Mouse (Mus musculus): ENCODE data around the gene Rai1.

Gene Rai1

GRCm38 (mm10) chr11:60104810-60105592, at the start of gene Rai1:
Rai1 (plus strand) TSS chr11:60105013.
- DNase-seq (ENCODE audit: extremely low spot score, low read depth, low spot score): no peak

- DNase-seq (ENCODE audit: extremely low spot score, low read depth, low spot score): no peak
Observed at GRCm38 (mm10) chr11:60056520-60056919, 48.3 kb upstream of the Rai1 start.

GRCm38 (mm10) chr11:60057987-60058386, 46.8 kb upstream of the Rai1 start:
- DNase-seq (ENCODE audit: extremely low spot score, low read depth, low spot score): no peak

- DNase-seq (ENCODE audit: extremely low spot score, low read depth, low spot score): no peak
Observed at GRCm38 (mm10) chr11:60058441-60058840, 46.4 kb upstream of the Rai1 start.

GRCm38 (mm10) chr11:60060026-60060425, 44.8 kb upstream of the Rai1 start:
- no peak for DNase-seq (ENCODE audit: extremely low spot score, low read depth, low spot score)

GRCm38 (mm10) chr11:60061504-60062006, 43.3 kb upstream of the Rai1 start:
- DNase-seq (ENCODE audit: extremely low spot score, low read depth, low spot score): no peak

GRCm38 (mm10) chr11:60065267-60065666, 39.5 kb upstream of the Rai1 start:
- DNase-seq (ENCODE audit: extremely low spot score, low read depth, low spot score): no peak

GRCm38 (mm10) chr11:60067646-60068045, 37.2 kb upstream of the Rai1 start:
- DNase-seq (ENCODE audit: extremely low spot score, low read depth, low spot score): no peak

GRCm38 (mm10) chr11:60068631-60069030, 36.2 kb upstream of the Rai1 start:
- no peak for DNase-seq (ENCODE audit: extremely low spot score, low read depth, low spot score)

- DNase-seq (ENCODE audit: extremely low spot score, low read depth, low spot score): no peak
Observed at GRCm38 (mm10) chr11:60070599-60070998, 34.2 kb upstream of the Rai1 start.

GRCm38 (mm10) chr11:60071221-60071620, 33.6 kb upstream of the Rai1 start:
- no peak for DNase-seq (ENCODE audit: extremely low spot score, low read depth, low spot score)

GRCm38 (mm10) chr11:60073121-60073520, 31.7 kb upstream of the Rai1 start:
- DNase-seq (ENCODE audit: extremely low spot score, low read depth, low spot score): no peak

GRCm38 (mm10) chr11:60073936-60074502, 30.8 kb upstream of the Rai1 start:
- no peak for DNase-seq (ENCODE audit: extremely low spot score, low read depth, low spot score)

- no peak for DNase-seq (ENCODE audit: extremely low spot score, low read depth, low spot score)
Observed at GRCm38 (mm10) chr11:60076183-60076582, 28.6 kb upstream of the Rai1 start.

GRCm38 (mm10) chr11:60076790-60077189, 28.0 kb upstream of the Rai1 start:
- peak; percentile 53 for DNase-seq (ENCODE audit: extremely low spot score, low read depth, low spot score)

- no peak for DNase-seq (ENCODE audit: extremely low spot score, low read depth, low spot score)
Observed at GRCm38 (mm10) chr11:60084589-60084988, 20.2 kb upstream of the Rai1 start.

GRCm38 (mm10) chr11:60086676-60087075, 18.1 kb upstream of the Rai1 start:
- DNase-seq (ENCODE audit: extremely low spot score, low read depth, low spot score): no peak

GRCm38 (mm10) chr11:60088947-60089346, 15.9 kb upstream of the Rai1 start:
- no peak for DNase-seq (ENCODE audit: extremely low spot score, low read depth, low spot score)

GRCm38 (mm10) chr11:60090696-60091421, 14.0 kb upstream of the Rai1 start:
- no peak for DNase-seq (ENCODE audit: extremely low spot score, low read depth, low spot score)

- DNase-seq (ENCODE audit: extremely low spot score, low read depth, low spot score): no peak
Observed at GRCm38 (mm10) chr11:60091422-60091761, 13.4 kb upstream of the Rai1 start.

GRCm38 (mm10) chr11:60093227-60093626, 11.6 kb upstream of the Rai1 start:
- DNase-seq (ENCODE audit: extremely low spot score, low read depth, low spot score): no peak
